Mouse (Mus musculus) CD4-positive helper T cell, adult 2 months (primary cell): Measurements from ENCODE around the gene Mettl7a2.
A peak's percentile ranks its signal among the peaks of the same experiment; 100 is the strongest.
"Not testable (repeated sequence)": the region's sequence is repeated elsewhere in the genome, so short reads cannot be mapped to it uniquely, and the experiment has no call there.

Source experiments
- DNase-seq: peaks from one replicate; pipeline ENCODE4 v3.0.0-alpha.2; 2012; ENCODE audit warnings: low read depth, missing footprints, low spot score

Mettl7a2 gene

DNA sequence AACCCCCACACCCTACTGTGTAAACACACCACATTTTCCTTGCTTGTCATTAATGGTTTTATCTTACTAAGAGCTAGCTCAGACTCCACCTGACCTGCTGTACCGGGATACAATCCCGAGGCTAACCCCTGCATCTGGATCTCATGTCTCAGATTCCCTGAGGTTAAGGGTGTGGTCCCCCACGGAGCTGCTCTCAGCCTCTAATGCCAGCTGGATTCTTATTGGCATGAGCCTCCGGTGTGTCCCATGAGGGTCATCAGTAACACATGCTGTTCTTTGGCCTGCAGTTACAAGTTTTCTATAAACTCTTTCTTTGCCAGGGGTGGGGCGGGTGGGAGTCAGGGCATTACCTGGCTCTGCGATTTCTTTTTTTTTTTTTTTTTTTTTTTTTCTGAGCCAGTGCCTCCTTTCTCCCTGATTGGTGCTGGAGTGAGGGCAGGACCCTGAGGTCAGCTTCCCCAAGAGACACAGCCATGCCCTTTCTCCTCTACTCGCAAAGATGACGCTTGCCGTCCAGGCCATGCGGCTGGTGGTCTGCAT lies at the start of gene Mettl7a2, which contains the start of gene Methig1:
Gene Mettl7a2 (plus strand): TSS at position 490 of the 540 bp plus-strand sequence.
Gene Methig1 (plus strand): TSS at position 439 of the 540 bp plus-strand sequence.
- no peak for DNase-seq

DNA sequence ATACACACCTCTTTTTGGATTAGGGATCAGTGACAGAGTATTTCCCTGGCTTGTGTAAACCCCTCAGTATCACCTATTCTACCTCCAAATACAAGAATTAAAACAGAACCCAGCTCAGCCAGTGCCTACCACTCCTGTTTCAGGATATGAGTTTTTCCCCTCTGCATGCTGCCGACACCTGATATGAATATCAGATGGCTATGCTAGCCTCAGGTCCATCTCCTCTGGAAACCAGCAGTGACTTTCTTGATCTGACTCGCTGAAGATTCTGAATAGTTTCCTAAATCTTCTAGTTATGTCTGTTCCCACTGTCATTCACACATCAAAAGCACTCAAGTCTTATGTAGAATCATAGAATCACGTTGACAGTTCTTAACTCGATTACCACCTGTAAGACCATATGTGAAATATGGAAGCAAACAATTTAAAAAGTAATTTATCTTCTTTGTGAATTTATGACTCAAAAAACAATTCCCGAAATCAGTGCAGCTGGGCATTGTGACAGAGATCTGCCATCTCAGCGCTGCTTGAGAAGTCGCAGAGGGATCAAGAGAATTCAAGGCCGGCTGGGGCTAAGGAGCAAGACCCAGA lies 49.5 kb upstream of the Mettl7a2 start:
- no peak for DNase-seq

DNA sequence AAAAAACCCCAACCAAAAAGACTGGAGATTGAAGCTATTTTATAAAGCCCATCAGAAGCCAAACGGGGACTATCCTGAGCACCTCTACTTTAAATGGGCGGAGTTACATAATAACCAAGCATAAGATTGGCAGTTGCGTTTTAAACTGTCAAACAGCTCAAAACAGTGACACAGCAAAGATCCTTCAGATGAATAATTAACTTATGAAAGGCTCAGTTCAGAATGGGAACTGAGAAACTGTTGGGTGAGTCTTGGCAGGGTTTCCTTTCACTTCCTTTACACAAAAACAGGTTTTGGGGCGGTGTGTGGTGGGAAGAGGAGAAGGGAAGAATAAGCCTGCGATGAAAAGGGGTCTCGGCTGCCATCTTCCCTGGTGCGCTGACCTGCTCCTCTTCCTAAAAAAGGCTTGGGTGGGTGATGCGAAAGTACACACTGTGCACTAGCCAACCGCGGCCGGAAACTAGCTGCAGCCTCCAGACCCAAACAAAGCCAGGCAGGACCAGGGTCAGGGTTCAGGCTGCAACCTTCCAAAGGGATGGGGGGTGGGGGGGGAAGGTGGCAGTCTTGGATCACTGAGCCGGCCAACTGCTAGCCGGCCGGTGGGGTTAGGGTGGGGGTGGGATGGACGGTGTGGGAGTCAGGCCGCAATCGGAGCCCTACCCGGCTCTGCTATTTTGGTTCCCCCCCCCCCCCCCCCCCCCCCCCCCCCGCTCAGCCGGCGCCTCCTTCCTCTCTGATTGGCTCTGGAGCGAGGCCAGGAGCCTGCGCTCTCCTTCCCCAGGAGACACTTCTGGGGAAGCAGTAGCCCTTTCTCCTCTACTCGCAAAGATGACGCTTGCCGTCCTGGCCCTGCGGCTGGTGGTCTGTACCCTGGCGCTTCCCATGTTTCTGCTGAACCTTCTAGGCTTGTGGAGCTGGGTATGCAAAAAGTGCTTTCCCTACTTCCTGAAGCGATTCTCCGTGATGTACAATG lies 48.7 kb upstream of the Mettl7a2 start, which contains the start of gene Mettl7a1:
Gene Mettl7a1 (plus strand): TSS at position 122 of the 973 bp plus-strand sequence.
- DNase-seq = peak; percentile 77

DNA sequence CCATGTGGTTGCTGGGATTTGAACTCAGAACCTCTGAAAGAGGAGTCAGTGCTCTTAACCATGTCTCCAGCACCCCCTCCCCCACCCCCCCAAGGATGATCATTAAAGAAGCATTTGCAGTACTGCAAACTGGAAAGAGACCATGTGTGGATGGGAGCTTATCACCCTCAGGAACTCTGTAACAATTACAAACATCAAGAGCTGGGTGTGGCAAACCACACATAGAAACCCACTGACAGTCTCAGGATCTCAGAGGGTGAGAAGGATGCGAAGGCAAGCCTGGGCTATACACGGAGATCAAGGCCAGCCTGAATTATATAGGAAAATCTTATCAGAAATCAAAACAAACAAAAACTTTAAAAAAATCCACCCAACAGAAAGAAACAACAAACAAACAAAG lies 46.8 kb upstream of the Mettl7a2 start:
- DNase-seq = peak; percentile 20

DNA sequence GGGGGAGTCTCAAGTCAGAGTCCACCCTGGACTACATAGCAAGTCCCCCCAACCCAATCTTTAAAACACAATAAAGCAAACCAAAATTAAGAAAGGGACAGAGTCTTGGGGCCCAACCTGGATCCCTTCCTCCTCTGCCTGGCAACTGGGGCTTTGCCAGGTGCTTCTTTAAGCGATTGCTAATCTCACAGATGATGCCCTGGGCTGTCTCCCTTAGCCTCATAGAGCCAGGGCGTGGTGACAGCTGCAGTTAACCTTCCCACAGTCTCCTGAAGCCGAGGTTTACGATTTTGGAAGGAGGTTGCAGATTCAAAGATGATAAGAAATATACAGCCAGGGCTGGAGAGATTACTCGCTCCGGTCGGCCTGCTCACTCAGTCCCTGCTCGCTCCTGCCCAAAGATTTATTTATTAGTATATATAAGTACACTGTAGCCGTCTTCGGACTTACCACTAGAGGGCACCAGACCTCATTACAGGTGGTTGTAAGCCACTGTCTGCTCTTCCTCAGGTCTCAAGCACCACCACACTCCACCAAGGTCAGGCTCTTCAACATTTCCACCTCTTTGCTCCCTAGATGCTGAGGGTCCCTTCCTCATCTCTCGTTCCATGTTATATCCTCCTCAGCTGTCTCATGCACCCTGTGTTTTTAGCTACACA lies 45.4 kb upstream of the Mettl7a2 start:
- DNase-seq = peak; percentile 75

GRCm38 (mm10) chr15:100312346-100312745 lies 40.7 kb upstream of the Mettl7a2 start:
- peak; percentile 63 for DNase-seq

DNA sequence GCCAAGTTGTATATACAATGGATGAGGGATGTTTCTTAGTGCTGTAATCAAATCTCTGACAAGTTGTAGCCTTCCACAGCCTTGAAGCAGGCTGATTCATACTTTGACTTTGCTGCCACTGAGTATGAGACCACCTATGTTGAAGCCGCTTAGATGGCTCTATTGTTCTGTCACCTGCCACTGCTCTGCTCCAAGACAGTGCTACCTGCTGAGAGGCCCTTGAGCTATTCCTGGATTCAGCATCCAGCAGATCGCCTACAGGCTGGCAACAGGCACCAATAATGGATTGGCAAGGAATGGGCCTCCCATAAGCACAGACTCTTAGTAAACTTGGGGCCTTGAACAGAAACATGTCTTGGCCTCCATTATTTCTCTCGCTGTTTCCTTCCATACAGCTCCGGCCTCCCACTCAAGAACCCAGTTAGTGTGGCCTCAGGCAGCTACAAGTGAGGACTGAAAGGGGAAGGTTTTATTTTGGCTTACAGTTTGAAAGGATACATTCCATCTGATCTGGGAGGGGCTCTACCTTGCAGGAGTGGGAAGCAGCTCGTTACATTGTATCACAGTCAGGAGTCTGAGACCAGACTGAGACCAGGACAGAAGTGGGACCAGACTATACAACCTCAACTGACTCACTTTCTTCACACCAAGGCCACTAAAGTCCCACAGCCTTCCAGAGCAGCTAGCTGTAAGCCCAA lies 38.4 kb upstream of the Mettl7a2 start:
- no peak for DNase-seq

GRCm38 (mm10) chr15:100318014-100318671 lies 34.9 kb upstream of the Mettl7a2 start:
- DNase-seq = not testable (repeated sequence)

DNA sequence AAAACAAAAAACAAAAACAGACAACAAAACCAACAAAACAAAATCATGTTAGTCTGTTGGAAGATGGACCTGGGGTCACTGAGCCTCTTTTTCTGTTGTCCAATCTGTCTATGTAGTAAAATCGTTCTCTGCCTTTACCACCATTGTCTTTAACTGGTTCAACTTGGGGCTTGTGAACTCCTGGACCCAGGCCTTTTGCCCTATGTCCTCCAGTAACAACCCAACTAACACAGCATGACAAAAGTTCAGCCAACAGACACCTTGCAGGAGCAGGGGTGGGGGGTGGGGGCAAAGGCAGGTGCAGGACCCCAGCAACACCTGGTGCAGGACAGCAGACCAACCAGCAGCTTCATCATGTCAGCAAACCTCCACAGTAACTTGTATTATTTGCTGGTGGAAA lies 33.1 kb upstream of the Mettl7a2 start:
- no peak for DNase-seq

- DNase-seq = no peak
Measured at GRCm38 (mm10) chr15:100320295-100320905, 32.6 kb upstream of the Mettl7a2 start.

DNA sequence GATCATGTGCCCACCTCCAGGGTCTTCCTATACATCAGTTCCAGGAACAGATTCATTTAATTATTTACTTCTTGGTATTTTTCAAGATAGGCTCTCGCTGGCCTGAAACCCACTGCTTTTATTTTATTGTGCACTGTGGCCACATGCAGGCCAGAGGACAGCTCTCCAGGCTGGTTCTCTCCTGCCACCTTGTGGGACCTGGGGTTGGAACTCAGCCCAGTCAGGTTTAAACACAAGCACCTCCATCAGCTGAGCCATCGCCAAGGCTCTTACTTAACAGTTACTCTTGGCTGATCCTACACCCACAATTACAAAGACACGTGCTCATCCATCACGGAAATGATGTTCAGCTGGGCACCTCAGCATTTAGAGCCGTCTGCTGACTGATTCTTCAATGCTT lies 31.9 kb upstream of the Mettl7a2 start:
- no peak for DNase-seq

DNA sequence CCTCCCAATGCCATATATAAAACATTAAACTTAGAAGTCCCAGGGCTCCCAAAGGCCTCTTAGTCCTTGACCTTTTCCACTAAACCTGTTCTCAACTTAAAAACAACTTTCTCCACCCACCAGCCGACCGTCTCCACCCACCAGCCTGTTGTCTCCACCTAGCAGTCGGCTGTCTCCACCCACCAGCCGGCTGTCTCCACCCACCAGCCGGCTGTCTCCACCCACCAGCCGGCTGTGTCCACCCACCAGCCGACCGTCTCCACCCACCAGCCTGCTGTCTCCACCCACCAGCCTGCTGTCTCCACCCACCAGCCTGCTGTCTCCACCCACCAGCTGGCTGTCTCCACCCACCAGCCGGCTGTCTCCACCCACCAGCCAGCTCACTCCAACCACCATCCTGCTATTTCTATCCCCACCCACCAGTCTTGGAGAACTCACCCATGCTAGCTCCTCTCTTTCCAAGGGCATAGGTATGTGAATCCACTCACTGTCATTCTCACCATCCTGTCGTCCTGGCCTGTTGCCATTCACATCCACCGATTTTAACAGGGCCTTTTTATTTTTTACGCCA lies 28.9 kb upstream of the Mettl7a2 start:
- no peak for DNase-seq

- DNase-seq = no peak
Measured at GRCm38 (mm10) chr15:100325235-100325634, 27.8 kb upstream of the Mettl7a2 start.

DNA sequence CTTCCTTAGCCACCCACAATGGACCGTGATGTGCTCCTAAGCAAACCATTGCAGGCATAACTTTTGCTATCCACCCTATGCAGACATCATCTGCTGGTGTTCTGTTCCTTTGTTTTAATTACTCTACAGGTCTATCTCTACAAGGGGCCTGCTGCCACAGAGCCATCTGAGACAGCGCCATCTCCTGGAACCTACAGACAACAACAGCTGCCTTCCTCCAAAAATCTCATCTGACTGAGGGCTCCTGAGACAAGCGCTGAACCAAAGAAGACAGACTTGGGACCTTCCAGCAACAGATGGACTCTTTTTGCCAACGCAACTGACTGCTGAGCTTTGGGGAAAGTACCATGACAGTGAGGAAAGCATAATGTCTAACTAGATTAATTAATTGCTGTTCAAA lies 24.9 kb upstream of the Mettl7a2 start:
- not testable (repeated sequence) for DNase-seq

- DNase-seq = not testable (repeated sequence)
Measured at GRCm38 (mm10) chr15:100329336-100329735, 23.7 kb upstream of the Mettl7a2 start.

GRCm38 (mm10) chr15:100330739-100331138 lies 22.3 kb upstream of the Mettl7a2 start:
- no peak for DNase-seq

GRCm38 (mm10) chr15:100332077-100332961 lies 20.7 kb upstream of the Mettl7a2 start:
- not testable (repeated sequence) for DNase-seq

DNA sequence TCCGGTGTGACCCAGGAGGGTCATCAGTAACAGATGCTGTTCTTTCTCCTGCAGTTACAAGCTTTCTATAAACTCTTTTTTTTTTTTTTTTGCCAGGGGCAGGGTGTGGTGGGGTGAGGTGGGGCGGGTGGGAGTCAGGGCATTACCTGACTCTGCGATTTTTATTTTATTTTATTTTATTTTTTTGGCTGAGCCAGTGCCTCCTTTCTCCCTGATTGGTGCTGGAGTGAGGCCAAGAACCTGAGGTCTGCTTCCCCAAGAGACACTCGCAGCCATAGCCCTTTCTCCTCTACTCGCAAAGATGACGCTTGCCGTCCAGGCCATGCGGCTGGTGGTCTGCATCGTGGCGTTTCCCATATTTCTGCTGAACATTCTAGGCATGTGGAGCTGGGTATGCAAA lies 18.4 kb upstream of the Mettl7a2 start, which contains the start of gene Mettl7a3:
Gene Mettl7a3 (plus strand): TSS at position 301 of the 400 bp plus-strand sequence.
- DNase-seq = no peak

- DNase-seq = not testable (repeated sequence)
Measured at GRCm38 (mm10) chr15:100337328-100337727, 15.7 kb upstream of the Mettl7a2 start.
